Mouse (Mus musculus) cerebellum, adult 2 months (tissue): ENCODE data around the gene Gm10188.

ENCODE experiments used
- CTCF ChIP-seq: fragments of 200-500 bp; IDR thresholded peaks from 2 replicates; pipeline ENCODE4 v1.5.1; 2011; ENCODE audit warnings: low read depth, mild to moderate bottlenecking, control low read depth, low read length, moderate library complexity, borderline replicate concordance; ENCODE audit not compliant: insufficient read depth
- POLR2A ChIP-seq: fragments of 200-500 bp; IDR thresholded peaks from 2 replicates; pipeline ENCODE4 v1.6.1; 2011; ENCODE audit warnings: low read length, control low read depth, borderline replicate concordance; ENCODE audit not compliant: insufficient read depth

DNA sequence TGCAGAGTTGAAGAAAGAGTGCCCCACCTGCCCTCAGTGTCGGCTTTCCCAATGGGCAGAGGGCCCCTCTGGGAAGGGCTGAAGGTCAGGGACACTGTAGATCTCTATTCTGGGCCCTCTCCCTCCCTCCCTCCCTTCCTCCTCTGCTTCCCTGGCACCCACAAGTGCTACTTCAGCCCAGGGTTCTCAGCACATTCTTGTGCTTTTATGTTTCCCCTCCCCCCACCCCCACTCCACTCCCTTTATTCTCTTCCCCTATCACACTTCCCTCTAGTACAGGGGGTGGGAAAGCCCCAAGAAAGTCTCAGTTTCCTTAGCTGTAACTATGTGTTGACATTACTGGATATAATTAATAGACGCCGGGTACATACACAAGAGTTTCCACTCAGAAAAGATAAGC lies 34.9 kb downstream of the Gm10188 start:
- TF ChIP-seq POLR2A (no peak), CTCF (no peak)
